Mouse (Mus musculus): ENCODE results near the gene Fam193a.

The Fam193a gene

DNA sequence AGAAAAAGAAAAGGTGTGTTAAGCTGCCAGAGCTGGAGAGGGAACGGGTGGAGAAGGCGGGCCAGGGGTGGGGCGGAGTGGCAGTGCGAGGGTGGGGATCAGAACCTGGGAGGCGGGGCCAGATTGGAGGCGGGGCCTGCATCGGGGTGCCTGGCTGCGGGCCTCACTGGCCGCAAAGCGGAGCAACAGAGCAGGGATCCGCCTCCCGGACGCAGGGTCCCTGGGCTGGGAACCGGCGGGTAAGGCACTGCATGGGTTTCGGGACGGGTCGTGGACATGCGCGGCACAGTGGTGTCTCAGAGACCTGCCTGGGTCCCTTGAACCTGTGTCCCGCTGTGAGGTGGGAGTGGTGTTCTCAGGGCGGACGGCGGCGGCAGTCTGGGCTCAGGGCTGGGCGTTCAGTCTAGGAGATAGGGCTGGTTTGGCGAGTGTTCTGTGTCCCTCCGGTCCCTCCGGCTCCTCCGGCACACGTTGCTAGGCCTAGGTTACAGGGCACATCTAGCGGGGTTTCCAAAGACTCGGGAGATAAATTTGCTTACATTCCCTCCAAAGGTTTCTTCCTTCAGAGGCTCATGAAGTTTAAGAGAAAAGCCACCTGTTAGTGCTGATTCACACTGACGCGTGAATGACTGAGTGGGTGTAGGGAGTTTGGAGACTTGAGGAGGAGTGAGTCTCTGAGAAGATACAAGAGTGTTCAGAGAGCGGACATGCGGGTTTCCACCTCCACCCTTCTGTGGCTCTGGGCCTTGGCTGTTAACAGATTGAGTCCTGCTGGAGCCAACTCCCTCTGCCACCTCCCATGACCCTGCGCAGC is 156.1 kb downstream of the Fam193a start, which contains the start of gene Sh3bp2:
Sh3bp2 (plus strand) TSS at position 176 of the 814 bp plus-strand sequence.
- DNase-seq = peak; percentile 96

GRCm38 (mm10) chr5:34526477-34526775 is 156.7 kb downstream of the Fam193a start:
- no peak for DNase-seq

DNA sequence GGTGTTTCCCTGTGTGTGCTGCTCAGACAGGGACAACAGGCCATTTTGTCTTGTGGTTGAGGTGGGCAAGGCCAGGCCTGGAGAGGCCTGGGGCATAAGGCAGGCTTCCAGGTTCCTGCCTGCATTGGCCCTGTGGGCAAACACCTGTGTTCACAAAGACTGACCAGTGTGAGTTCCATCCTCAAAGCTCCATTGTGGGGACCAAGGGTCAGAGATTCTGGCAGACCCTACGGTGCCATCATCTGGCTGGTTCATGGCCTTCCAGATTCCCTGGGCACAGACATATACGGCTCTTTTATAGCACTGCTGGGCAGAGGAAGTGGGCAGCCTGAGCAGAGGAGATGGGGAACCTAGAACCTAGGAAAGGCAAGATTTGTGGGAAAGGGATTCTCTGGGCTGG is 157.6 kb downstream of the Fam193a start:
- DNase-seq = no peak

DNA sequence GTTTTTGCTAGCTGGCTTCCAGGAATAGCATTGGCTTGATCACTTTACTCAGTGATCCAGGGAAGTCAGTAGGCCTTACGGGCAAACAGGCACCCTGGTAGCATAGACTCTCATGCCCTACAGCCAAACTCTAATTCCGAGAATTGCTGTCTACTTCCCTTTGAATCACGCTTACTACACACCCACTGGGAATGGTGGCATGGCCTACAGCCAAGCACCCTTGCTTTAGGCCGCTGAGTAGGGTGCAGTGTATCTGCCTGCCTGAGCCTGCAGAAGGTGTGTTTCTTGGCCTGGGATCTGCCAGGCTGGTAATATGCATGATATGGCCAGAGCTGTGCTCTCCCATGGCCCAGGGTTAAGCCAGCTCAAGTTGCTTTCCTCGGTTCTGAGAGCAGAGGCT is 159.0 kb downstream of the Fam193a start:
- no peak for DNase-seq

DNA sequence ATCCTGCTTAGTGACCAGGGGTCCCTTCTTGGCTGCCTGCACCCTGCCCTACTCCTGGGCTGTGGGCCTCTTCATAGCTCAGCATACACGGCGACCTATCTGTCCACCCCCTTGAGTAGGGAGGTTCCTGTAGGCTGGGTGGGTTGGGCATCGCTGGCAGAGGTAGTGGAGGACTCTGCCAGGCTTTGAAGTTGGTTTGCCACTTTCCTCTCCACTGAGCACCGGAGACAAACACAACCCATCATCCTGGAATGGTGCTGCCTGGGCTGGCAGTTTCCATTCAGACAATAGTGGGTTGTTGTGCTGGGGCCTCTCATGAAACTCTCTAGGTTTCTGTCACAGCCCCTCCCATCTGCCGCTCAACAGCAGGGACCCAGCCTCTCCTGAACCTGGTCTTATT is 160.4 kb downstream of the Fam193a start:
- no peak for DNase-seq

GRCm38 (mm10) chr5:34530687-34531086 is 161.0 kb downstream of the Fam193a start:
- DNase-seq = peak; percentile 76

DNA sequence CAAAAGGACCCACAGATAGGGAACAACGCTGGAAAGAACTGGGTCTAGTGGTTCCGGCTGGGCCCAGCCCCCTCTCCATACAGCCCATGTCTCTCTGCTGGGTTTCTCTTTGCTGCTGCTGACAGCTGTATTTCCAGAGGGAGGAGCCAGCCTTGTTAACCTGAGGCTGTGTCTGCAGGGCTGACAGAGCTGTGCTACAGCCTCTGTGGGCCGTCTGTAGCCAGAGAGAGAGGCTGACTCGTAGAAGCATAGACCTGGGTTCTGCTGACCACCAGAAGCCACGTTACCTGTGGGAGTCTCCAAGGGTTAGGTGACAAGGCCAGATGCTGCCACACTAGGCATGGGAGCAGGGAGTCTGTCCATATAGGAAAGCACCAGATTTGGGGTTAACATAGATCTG is 163.3 kb downstream of the Fam193a start:
- DNase-seq = no peak

DNA sequence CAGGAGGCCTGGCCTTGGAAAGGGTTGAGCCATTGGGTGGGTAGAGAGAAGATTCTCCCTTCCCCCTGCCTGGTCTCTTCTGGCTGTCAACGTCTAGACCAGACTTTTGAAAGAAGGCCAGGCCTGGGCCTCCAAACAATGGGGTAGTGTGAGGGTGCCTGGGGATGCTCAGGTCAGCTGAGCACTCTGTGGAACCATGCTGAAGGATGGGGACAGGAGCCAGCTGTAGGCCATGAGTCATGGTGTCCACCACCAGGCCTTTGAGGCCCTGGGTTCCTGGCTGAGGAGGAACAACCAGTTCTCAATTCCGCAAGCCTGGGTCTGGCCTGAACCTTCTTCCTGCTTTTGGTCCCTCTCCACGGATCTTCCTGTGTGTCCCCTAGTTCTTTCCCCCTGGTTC is 164.1 kb downstream of the Fam193a start:
- no peak for DNase-seq

DNA sequence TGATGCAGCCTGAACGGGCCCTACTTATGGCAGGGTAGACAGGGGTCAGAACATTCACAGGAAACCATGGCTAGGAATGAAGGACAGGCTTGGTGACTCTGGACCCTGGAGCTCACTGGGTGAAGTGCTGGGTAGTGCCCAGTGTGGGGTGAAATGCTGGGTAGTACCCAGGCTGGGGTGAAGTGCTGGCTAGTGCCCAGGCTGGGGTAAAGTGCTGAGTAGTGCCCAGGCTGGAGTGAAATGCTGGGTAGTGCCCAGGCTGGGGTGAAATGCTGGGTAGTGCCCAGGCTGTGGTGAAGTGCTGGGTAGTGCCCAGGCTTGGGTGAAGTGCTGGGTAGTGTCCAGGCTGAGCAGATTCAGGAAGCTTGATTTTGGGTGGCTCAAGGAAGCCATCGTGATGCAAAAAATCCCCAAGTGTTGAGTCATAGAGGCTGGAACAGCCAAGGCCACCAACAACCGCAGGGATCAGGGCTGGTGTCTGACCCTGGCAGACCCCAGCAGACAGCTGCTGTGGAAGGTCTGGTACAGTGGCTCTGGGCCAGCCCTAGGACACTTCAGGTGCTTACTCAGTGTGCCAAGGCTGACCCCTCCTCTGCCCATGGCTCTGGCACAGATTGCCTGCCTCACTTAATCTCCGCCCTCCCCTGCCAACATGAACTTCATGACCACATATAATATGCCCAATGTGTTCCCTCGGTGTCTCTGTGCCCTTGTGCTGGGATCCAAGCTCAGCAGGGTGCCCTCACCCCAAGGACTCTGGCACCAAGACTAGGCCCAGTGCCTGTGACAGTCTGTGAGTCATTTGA is 165.2 kb downstream of the Fam193a start:
- DNase-seq = no peak

- no peak for DNase-seq
Observed at GRCm38 (mm10) chr5:34535831-34536230, 166.1 kb downstream of the Fam193a start.
